Mouse (Mus musculus) MEL (cell line): ENCODE measurements around the gene Camk1d.

Experiments
- CHD2 ChIP-seq: IDR thresholded peaks from 2 replicates; pipeline ENCODE4 v1.6.1; 2011; ENCODE audit warnings: low read length, improper control_type of control experiment
- CTCF ChIP-seq, 3 experiments: IDR thresholded peaks in 2 of 3; conservative IDR thresholded peaks in 1 of 3; 2 replicates each; pipeline ENCODE4 v1.5.1; 2011 to 2012; ENCODE audit warnings: low read length in 3 of 3, low read depth in 2 of 3, mild to moderate bottlenecking in 2 of 3, improper control_type of control experiment in 1 of 3, inconsistent platforms in 1 of 3, mixed read lengths in 1 of 3, moderate library complexity in 1 of 3; ENCODE audit not compliant: control insufficient read depth in 1 of 3, insufficient read depth in 1 of 3, poor library complexity in 1 of 3, severe bottlenecking in 1 of 3
- EP300 ChIP-seq, 2 experiments: IDR thresholded peaks; 2 replicates each; pipeline ENCODE4 v1.6.1; 2011; ENCODE audit warnings: improper control_type of control experiment in 2 of 2, low read length in 2 of 2, low read depth in 1 of 2, mild to moderate bottlenecking in 1 of 2
- POLR2A ChIP-seq, 2 experiments: IDR thresholded peaks; 2 replicates each; pipeline ENCODE4 v1.6.1; 2011 to 2012; ENCODE audit warnings: low read length in 2 of 2, mild to moderate bottlenecking in 2 of 2, control low read depth in 1 of 2, improper control_type of control experiment in 1 of 2, low read depth in 1 of 2, moderate library complexity in 1 of 2; ENCODE audit not compliant: control insufficient read depth in 1 of 2, insufficient read depth in 1 of 2, poor library complexity in 1 of 2
- RCOR1 ChIP-seq: IDR thresholded peaks from 2 replicates; pipeline ENCODE4 v1.6.1; 2012; ENCODE audit warnings: low read depth, mild to moderate bottlenecking, inconsistent platforms, low read length, improper control_type of control experiment
- USF2 ChIP-seq, 2 experiments: IDR thresholded peaks; 2 replicates each; pipeline ENCODE4 v1.6.1; 2011 to 2012; ENCODE audit warnings: improper control_type of control experiment in 2 of 2, low read length in 2 of 2, borderline replicate concordance in 1 of 2, inconsistent platforms in 1 of 2, low read depth in 1 of 2, mild to moderate bottlenecking in 1 of 2; ENCODE audit not compliant: insufficient read depth in 1 of 2
- ZC3H11A ChIP-seq: IDR thresholded peaks from 2 replicates; pipeline ENCODE4 v1.6.1; 2012; ENCODE audit warnings: low read depth, mild to moderate bottlenecking, inconsistent platforms, low read length, improper control_type of control experiment

- TF ChIP-seq EP300 (IDR thresholded peaks at IDR 0.05; ENCODE audit: low read depth in 1 of 2, low read length in 2 of 2) (no peak), POLR2A (IDR thresholded peaks at IDR 0.05; ENCODE audit: control insufficient read depth in 1 of 2, insufficient read depth in 1 of 2, low read depth in 1 of 2, low read length in 2 of 2, poor library complexity in 1 of 2) (no peak), ZC3H11A (no peak), CHD2 (no peak), CTCF (IDR thresholded peaks at IDR 0.05 in 2 of 3, conservative IDR thresholded peaks at IDR 0.05 in 1 of 3; ENCODE audit: control insufficient read depth in 1 of 3, insufficient read depth in 1 of 3, low read depth in 2 of 3, low read length in 3 of 3, poor library complexity in 1 of 3, severe bottlenecking in 1 of 3) (no peak), USF2 (IDR thresholded peaks at IDR 0.05; ENCODE audit: borderline replicate concordance in 1 of 2, insufficient read depth in 1 of 2, low read depth in 1 of 2, low read length in 2 of 2) (no peak), RCOR1 (no peak)
These were observed 152.9 kb downstream of the Camk1d start for GRCm38 (mm10) chr2:5561446-5561845.
